Mouse (Mus musculus) urinary bladder, postnatal 36 days (tissue): ENCODE results near the gene Cuta.
A peak's percentile ranks its signal among the peaks of the same experiment; 100 is the strongest.
"Not testable (repeated sequence)": the region's sequence is repeated elsewhere in the genome, so short reads cannot be mapped to it uniquely, and the experiment has no call there.

ENCODE experiments used
- DNase-seq, 2 experiments: peaks; one replicate each; pipeline ENCODE4 v3.0.0; 2022; ENCODE audit warnings: low spot score in 2 of 2, mixed read lengths in 1 of 2

Gene Cuta

DNA sequence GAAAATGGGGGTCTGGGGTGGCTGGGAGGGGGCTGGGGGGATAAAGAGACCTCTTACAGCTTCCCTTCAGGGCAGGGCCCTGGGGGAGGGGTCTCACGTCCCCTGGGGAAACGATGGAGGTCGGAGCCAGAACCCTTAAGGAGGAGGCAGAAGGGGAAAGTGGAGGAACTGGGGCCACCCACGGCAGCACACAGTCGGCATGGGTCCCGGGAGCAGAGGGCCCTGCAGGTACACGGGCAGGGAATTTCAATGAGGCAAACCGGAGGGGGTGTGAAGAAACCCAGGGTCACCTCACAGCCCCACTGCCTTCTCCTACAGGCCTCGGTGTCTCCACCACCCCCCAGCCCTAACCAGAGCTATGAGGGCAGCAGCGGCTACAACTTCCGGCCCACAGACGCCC is 2.9 kb downstream of the Cuta start:
- DNase-seq, result no peak

- no peak for DNase-seq
Measured at GRCm38 (mm10) chr17:26935027-26935426, 4.3 kb downstream of the Cuta start.

DNA sequence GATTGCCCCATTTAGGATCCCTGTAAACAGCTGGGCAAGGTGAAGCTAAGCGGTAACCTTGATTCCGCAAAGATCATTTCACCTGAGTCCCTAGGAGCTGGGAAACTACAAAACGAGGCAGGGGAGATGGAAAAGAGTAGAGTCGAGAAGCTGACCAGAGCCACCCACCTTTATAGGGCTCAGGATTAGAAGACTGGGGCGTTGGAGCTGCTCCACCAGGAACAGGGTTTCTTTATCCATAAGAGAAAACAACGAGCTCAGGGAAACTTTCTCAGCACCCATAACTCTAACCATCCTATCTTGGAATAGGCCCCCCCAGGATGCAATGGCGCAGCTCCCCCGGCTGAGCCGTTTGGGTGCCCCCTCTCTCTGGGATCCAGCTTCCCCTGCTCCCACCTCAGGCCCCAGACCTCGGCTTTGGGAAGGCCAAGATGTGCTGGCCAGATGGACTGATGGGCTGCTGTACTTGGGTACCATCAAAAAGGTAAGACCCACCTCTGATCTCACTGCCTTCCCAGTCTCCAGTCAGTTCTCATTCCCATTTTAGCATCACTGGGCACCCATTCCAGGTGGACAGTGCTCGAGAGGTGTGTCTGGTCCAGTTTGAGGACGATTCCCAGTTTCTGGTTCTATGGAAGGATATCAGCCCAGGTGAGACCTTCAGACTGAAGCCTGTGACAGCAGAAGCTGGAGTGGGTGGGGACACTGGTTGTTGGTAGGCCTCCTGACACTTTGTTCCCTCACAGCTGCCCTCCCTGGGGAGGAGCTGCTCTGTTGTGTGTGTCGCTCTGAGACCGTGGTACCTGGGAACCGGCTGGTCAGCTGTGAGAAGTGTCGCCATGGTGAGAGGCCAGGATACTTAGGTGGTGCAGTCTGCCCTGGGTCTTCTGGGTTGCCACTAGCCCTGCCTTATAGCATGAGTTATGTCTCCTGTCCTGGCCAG is 5.2 kb downstream of the Cuta start:
- no peak for DNase-seq

DNA sequence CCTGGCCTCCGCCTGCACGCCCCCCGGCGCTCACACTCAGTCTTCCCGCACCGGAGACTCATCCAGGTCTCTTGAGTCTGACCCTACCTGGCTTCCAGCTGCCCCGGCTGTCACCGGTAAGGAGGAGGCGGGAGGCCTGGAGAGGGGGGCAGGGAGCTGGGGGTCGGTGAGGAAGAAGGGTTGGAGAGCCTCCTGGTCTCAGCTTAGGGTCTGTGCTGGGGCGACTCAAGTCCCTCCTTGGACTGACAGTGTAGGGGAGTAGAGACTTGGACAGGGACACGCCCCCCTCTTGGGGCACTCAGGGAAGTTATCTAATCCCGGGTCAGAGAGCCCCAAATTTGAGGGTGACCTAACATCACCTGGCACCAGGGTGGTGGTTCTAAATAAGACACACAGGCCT is 6.0 kb downstream of the Cuta start:
- no peak for DNase-seq

DNA sequence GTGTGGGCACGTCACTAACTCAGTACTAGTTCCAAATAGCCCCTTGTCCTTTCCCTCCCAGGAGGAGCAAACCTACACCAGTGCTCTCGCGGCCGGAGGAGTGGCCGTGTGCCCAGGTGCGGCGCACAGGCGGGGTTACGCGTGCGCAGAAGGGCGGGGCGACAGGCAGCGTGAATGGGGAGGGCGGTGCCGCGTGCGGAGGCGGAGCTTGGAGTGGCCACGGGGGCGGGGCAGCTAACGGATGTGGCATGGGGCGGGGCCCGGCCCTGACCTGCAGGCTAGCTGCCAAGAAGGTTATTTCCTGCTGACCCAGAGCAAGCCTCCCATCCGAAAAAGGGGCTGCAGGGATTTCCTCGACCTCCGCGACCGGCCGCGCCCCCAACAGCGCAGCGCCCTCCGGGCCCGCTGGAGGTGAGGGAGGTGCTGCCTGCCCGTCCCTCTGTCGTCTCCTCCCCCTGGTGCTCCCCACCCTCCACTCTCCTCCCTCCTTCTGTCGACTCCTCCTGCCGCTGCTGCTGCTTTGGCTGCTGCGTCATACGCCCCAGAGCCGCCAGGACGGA is 6.5 kb downstream of the Cuta start, which contains the start of gene Phf1:
Gene Phf1 (plus strand): TSS at position 214 of the 560 bp plus-strand sequence.
- peak; percentile 97 to 98 for DNase-seq

DNA sequence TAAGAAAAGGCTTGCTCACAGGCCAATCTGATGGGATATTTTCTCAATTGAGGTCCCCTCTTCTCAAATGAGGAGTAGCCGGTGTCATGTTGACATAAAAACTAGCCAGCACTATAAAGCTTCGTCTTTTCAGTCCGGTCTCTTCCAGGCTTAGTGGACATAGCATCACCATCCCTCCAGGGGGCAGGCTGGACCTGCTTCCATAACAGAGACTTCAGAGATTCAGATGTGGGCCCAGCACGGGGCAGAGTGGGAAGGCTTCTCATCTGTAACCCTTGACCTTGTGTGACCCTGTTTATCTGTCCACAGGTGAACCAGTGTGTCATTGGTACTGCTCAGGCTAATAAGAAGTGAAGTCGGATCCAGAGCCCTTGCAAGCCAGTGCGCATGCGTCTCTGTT is 7.6 kb downstream of the Cuta start:
- not testable (repeated sequence) for DNase-seq

DNA sequence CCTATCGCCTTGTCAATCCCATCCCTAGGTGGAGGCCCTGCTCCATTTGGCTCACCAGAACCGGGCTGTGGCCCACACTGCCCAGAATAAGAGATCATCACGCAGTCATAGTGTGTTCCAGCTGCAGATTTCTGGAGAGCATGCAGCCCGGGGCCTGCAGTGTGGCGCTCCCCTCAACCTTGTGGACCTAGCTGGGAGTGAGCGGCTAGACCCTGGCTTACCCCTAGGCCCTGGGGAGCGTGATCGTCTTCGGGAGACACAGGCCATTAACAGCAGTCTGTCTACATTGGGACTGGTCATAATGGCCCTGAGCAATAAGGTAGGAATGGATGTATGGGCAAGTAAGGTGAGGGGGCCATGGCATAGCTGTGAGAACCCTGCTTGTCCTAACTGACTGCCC is 14.0 kb downstream of the Cuta start:
- DNase-seq, result not testable (repeated sequence)

GRCm38 (mm10) chr17:26922368-26922767 is 17.0 kb downstream of the Cuta start:
- not testable (repeated sequence) for DNase-seq

DNA sequence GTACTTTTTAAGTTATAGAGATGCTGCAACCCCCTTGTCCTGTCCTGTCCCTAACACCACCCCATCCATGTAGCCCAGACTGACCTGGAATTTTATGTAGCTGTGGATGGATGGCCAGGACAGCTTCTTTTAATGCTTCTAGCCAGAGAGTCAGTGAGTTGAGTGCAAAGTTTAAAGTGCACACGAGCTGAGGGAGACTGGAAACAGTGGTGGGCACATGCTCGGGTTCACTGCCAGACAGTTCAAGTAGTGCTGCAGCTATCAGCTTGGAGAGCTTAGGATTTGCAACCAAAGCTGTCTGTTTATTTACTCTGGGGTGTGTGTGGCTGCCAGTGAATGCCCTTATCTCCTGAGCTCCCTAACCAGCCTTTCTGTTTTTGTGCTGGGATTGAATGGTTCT is 19.9 kb downstream of the Cuta start:
- not testable (repeated sequence) for DNase-seq

- no peak for DNase-seq
Measured at GRCm38 (mm10) chr17:26918343-26918742, 21.0 kb downstream of the Cuta start.

GRCm38 (mm10) chr17:26917560-26917959 is 21.8 kb downstream of the Cuta start:
- DNase-seq, result not testable (repeated sequence)

DNA sequence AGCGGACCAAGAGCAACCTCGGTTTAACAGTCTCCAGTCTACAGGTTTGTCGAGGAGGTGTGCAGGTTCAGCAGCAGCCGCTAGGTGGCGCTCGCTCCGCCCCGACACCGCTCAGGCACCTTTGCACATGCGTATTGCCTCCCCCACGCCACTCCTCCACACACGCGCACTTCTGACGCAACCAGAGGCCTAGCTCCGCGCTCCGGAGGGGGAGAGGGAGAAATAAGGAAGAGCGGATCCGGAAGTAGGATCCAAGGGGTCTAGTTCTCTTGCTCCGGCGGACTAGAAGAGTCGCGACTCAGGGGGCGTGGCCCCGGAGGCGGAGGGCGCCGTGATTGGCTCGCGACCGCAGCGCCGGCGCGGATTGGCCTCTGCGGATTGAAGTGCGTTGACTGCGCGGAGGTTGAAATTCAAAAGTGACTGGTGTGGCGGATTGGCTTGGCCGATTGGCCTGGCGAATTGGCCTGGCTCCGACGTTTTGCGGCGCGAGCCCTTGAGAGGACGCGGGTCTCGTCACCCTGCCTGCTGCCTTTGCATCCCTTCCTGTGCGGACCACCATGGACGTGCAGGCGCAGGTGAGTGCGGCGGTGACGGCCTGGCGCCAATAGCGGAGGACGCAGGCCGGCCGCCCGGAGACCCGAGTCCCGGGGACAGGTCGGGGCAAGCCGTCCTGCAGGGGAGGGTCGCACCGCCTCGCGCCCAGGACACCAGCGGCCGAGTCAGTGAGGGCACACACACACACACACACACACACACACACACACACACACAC is 22.5 kb downstream of the Cuta start, which contains the start of gene Kifc5b:
Gene Kifc5b (plus strand): TSS at position 381 of the 772 bp plus-strand sequence.
- DNase-seq, result peak; percentile 99

DNA sequence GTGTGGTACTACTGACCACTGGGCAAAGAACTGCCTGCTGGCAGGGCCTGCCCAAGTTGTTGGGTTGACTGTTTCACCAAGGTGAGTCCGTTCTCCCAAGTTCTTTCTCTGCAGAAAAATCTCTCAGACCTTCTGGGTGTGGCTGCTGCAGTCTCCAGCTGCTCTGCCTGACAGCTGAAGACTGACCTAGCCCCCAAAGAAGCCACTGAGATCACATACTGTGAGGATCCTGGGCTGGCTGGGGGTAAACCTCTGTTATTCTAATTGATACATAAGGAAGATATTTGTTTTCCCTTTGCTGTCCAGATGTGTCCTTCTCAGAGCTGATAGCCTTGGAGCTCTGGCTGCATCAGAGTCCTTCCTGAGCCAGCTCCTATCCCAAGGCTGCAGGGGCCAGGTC is 24.1 kb downstream of the Cuta start:
- no peak for DNase-seq

DNA sequence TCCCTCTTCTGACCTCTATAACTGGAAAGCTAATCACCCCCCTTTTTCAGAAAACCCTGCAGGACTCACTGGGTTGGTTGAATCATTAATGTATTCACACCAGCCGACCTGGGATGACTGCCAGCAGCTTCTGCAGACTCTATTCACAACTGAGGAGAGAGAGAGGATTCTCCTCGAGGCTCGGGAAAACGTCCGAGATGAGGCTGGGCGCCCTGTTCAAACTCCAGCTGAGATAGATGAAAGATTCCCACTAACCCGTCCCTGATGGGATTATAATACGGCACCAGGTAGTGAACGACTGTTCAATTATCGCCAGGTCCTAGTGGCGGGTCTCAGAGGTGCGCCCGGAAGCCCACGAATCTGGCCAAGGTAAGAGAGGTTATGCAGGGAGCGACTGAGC is 31.9 kb downstream of the Cuta start:
- not testable (repeated sequence) for DNase-seq

DNA sequence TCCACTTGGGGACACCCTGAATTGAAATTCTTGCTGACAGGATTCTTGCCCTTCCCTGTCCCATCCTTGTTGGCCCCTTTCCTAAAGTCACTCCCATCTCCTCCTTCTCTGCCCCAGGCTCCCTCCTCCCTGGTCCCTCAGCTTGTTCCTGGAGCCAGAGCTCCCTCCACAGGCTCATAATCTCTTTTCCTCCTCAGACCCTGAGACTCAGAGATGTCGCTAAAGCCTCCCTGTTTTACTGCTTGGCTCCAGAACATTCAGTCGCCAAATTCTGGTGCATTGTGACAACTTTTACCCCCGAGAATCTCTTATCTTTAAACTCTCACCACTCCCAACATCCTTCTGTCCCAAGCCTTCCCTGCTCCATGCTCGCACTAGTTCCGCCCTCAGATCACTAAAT is 35.0 kb downstream of the Cuta start:
- no peak for DNase-seq

- DNase-seq, result no peak
Measured at GRCm38 (mm10) chr17:26900916-26901315, 38.5 kb downstream of the Cuta start.

DNA sequence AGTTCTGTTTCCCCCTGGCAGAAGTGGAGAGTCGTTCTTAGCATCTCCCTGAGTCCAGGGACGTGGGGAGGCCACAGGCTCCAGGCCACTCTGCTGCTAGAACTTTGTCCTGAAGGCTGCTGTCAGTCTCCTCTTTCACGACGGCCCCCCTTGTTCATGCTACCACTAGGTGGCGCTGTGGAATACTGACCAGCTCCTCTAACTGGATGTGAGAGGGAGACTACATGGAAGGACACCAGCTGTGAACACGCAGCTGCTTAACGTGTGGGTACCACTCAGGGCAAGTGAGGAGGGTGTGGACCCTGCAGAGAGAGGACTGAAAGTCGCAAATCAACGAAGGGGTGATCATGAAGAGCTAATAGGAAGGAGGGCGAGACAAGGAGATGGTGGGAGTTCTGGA is 43.8 kb downstream of the Cuta start:
- DNase-seq, result peak; percentile 42 to 62

DNA sequence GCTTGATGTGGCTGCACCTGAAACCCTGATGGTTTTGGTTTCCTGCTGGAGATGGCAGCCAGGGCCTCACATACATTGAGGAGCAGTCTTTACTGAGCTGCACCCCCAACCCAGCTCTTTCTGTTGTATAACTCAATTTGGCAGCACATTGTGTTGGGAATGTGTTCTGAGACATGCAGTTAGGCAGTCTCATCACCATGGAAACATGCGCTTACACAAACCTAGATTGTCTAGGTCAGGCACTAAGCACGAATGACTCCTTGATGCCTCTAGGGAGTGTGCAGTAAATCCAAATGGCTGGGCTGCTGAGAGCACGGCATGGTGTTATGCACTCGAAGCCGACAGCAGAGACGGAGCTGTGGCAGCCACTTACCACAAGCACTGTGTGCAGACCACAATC is 45.0 kb downstream of the Cuta start:
- DNase-seq, result no peak

DNA sequence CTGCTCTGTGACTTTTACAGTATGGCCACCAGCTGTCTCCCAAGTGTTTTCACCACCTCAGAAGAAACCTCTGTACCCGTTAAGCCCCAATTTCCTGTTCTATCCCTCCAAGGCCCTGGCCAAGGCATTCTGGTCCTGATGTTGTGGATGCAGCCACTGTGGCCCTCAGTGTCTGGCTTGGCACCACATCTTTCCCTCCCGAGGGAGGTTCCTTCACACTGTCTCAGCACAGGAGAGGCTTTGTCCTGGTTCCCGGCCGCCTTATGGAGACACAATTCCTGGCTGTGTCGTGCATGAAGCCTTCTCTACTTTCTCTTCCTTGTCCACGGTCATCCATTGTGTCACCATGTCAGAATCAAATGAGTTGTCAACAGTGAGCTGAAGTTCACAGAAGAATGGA is 45.9 kb downstream of the Cuta start:
- no peak for DNase-seq

DNA sequence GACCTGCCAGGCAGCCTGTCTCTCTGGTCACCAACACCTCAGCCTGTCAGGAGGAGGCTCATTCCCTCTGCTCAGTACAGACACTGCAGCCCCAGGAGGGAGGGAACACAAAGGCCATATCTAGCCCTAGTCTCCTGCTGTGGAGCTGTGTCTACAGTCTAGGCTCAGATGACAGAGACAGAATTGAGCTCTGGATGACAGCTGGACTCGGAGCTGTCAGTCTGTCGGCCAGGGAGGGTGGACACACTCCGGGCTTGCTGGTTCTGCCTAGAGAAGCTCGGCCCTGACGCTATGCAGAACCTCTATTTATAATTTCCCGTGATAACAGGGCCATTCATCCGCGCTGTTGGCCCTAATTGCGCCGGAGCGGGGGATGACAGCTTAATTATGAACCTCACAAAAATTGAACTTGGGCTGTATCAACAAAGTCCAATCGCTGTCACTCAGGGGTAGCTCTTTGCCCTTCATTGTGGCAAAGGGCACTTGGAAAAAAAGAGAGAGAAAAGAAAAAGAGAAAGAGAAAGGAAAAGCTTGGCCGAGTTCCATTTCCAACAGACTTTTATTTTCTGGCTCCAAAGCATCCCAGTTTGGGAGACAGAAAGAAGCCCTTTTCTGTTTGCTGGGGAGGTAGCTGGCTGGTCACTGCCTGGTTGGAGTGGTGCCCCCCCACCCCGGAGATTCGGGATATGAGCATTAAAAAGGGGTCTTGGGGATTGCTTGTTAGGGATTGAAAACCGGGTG is 46.6 kb downstream of the Cuta start:
- DNase-seq, result no peak

DNA sequence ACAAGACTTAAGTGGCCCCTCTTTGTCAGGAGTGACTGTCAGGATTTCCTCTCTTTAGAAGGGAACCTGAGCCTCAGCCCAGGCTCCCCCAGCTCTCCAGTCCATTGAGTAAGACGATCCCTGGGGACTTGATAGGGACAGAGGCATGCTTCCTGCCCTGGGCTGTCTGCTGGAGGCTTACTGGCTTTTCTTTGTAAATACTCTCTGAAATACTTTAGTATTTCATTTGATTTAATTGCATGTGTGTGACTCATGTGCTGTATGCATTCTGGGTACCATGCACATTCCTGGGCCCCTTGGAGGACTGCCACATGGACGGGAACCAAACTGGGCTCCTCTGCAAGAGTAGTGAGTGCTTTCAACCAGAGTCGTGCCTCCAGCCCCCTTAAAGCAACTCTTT is 51.4 kb downstream of the Cuta start:
- no peak for DNase-seq
